In the genomic region with DNA sequence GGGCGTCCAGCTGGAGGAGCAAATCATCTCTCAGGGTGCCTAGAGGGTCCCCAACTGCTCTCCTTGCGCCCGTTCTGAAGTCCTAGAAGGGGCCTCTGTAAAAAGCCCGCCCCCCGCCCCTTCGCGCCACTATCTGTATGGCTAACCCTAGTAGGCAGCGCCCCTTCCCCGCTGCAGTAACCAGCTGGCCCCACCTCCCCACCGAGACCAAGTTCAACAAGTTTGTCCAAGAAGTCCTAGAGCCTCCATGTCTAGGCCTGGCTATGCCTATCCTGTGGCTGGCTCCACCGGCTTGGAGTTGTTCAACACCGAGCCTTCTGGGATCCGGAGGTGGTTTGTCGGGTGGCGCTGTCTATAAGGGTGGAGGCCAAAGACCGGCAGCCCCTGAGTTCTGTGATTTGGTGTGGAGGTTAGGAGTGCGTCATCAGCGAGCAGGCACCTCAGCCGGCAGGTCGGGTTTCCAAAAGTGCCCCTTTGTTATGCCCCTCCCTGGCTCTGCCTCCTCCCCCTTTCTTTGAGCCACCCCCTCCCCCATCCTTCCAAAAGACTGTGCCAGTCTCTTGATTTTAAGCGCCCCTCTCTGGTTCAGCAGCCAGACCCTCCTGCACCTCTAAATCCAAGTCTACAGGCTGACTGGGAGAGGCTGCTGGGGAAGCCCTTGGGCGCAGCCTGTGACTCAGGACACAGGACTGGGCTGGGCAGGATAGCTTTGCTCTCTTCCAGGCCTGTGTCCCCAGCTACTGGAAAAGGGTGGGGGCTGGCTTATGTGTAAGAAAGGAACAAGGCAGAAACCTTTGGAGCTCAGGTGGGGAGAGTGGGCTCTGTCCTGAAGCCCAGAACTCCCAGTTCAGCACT, we compare ENCODE assay signal across 8 mouse cellular contexts. TPM values are rescaled to one million over a fixed set of nuclear protein-coding genes. Genes with fewer than 3 reads are reported as not detected.
DNase-seq lines count a peak whose midpoint lies in the region; ATAC-seq lines count a peak whose summit lies in the region.

No protein-coding gene starts in this region.

- peaks cover 49% of the 10 kb centered on the region for H3K4me1 ChIP-seq in heart, embryonic 15.5 days (replicated peaks)
- peaks cover 23% of the 10 kb centered on the region for H3K4me1 ChIP-seq in midbrain, embryonic 14.5 days (ENCODE audit: control insufficient read depth, insufficient read depth, low read length)

- H3K4me2 ChIP-seq in heart, embryonic 15.5 days, result peak overlapping the region; percentile 93
- peak overlapping the region; percentile 99 for H3K4me2 ChIP-seq in midbrain, embryonic 14.5 days (ENCODE audit: low read length)

- peaks cover 3% of the 10 kb centered on the region; the same call in 1 of the 2 replicates for H3K27me3 ChIP-seq in heart, embryonic 15.5 days
- H3K27me3 ChIP-seq in midbrain, embryonic 14.5 days (ENCODE audit: control insufficient read depth, insufficient read depth, low read length), result peaks cover 10% of the 10 kb centered on the region; the same call in 1 of the 2 replicates

- DNase-seq in frontal cortex, postnatal 14 days (ENCODE audit: low spot score in 2 of 2), result no peak
- DNase-seq in ES-CJ7 (ENCODE audit: low read depth, low spot score), result peak; percentile 54
- DNase-seq in kidney, postnatal 25 days, result peak; percentile 58 to 84
- DNase-seq in midbrain, embryonic 14.5 days, result peak; percentile 62
- no peak for DNase-seq in spleen, postnatal 10 days (ENCODE audit: low spot score in 2 of 2)

- ATAC-seq in frontal cortex, adult (ENCODE audit: low TSS enrichment), result peak; percentile 4
- peak; percentile 36 for ATAC-seq in common myeloid progenitor, adult 5-6 weeks (replicated peaks; ENCODE audit: low read depth, poor library complexity, severe bottlenecking)
- peak; percentile 37 for ATAC-seq in heart, embryonic 15.5 days (replicated peaks; ENCODE audit: insufficient number of reproducible peaks, insufficient read depth, low FRiP score, low read depth)
- peak; percentile 40 for ATAC-seq in midbrain, embryonic 14.5 days (ENCODE audit: low FRiP score, low TSS enrichment)

- 3% methylated on average over 22 of the region's 22 CpGs for WGBS in heart, embryonic 15.5 days
- 1% methylated on average over 22 of the region's 22 CpGs for WGBS in midbrain, embryonic 14.5 days

- peaks cover 15% of the 10 kb centered on the region; the same call in 1 of the 2 replicates for H3K36me3 ChIP-seq in heart, embryonic 15.5 days
- no peaks in the 10 kb centered on the region for H3K36me3 ChIP-seq in midbrain, embryonic 14.5 days (ENCODE audit: control insufficient read depth, insufficient read depth, low read length)

- peak overlapping the region; percentile 84 for H3K4me3 ChIP-seq in heart, embryonic 15.5 days
- peak overlapping the region; percentile 50 for H3K4me3 ChIP-seq in midbrain, embryonic 14.5 days (replicated peaks; ENCODE audit: low read depth, low read length)

- H3K9me3 ChIP-seq in heart, embryonic 15.5 days (replicated peaks), result no peaks in the 10 kb centered on the region
- H3K9me3 ChIP-seq in midbrain, embryonic 14.5 days (ENCODE audit: control insufficient read depth, low read length), result no peaks in the 10 kb centered on the region

- H3K27ac ChIP-seq in heart, embryonic 15.5 days, result peak overlapping the region; percentile 81
- H3K27ac ChIP-seq in midbrain, embryonic 14.5 days (replicated peaks; ENCODE audit: low read depth, low read length), result peak overlapping the region; percentile 22; the same call in 1 of the 2 replicates

- peak overlapping the region; percentile 69 for H3K9ac ChIP-seq in heart, embryonic 15.5 days
- peak overlapping the region; percentile 56 for H3K9ac ChIP-seq in midbrain, embryonic 14.5 days (replicated peaks; ENCODE audit: low read length)

RNA-seq across cellular contexts. Expression of gene Pacsin3, which starts 1.6 kb away (rescaled TPM):
- 0.19 TPM in 1 of 2 replicates, not detected in the other for total RNA-seq in common myeloid progenitor, adult 5-6 weeks (2017)
- polyA plus RNA-seq in heart, embryonic 15.5 days (2015; fragmentation: Nextera tagmentation; extraction: Ambion mirVana), result 47.6 and 52.8 TPM in 2 replicates
- 8.2 and 11.4 TPM in 2 replicates for polyA plus RNA-seq in midbrain, embryonic 14.5 days (2014; fragmentation: Nextera tagmentation; extraction: Ambion mirVana)

RNA-seq across cellular contexts. Expression of gene Arfgap2, which starts 7.4 kb away (rescaled TPM):
- total RNA-seq in common myeloid progenitor, adult 5-6 weeks (2017), result 36.8 and 37.3 TPM in 2 replicates
- polyA plus RNA-seq in heart, embryonic 15.5 days (2015; fragmentation: Nextera tagmentation; extraction: Ambion mirVana), result 54.8 and 69.1 TPM in 2 replicates
- 64.2 and 71.8 TPM in 2 replicates for polyA plus RNA-seq in midbrain, embryonic 14.5 days (2014; fragmentation: Nextera tagmentation; extraction: Ambion mirVana)

RNA-seq across cellular contexts. Expression of gene Ddb2, which starts 20.6 kb away (rescaled TPM):
- 11.5 and 18.0 TPM in 2 replicates for total RNA-seq in common myeloid progenitor, adult 5-6 weeks (2017)
- polyA plus RNA-seq in heart, embryonic 15.5 days (2015; fragmentation: Nextera tagmentation; extraction: Ambion mirVana), result 8.4 and 11.3 TPM in 2 replicates
- polyA plus RNA-seq in midbrain, embryonic 14.5 days (2014; fragmentation: Nextera tagmentation; extraction: Ambion mirVana), result 10.6 and 14.6 TPM in 2 replicates

RNA-seq across cellular contexts. Expression of gene Acp2, which starts 54.7 kb away (rescaled TPM):
- total RNA-seq in common myeloid progenitor, adult 5-6 weeks (2017), result 6.5 and 15.3 TPM in 2 replicates
- 15.2 and 17.1 TPM in 2 replicates for polyA plus RNA-seq in heart, embryonic 15.5 days (2015; fragmentation: Nextera tagmentation; extraction: Ambion mirVana)
- polyA plus RNA-seq in midbrain, embryonic 14.5 days (2014; fragmentation: Nextera tagmentation; extraction: Ambion mirVana), result 33.1 and 50.8 TPM in 2 replicates

RNA-seq across cellular contexts. Expression of gene Nr1h3, which starts 54.7 kb away (rescaled TPM):
- 0.23 TPM in 1 of 2 replicates, not detected in the other for total RNA-seq in common myeloid progenitor, adult 5-6 weeks (2017)
- polyA plus RNA-seq in heart, embryonic 15.5 days (2015; fragmentation: Nextera tagmentation; extraction: Ambion mirVana), result 3.5 and 4.1 TPM in 2 replicates
- polyA plus RNA-seq in midbrain, embryonic 14.5 days (2014; fragmentation: Nextera tagmentation; extraction: Ambion mirVana), result 0.90 and 2.6 TPM in 2 replicates

Comparison
In these comparisons a context has a peak if more than half of its experiments do, and no peak if none do; other contexts are left out.
1. DNase-seq: peak in ES-CJ7 (single experiment), kidney, postnatal 25 days (2 of 2) and midbrain, embryonic 14.5 days (single experiment); none in frontal cortex, postnatal 14 days (0 of 2) and spleen, postnatal 10 days (0 of 2).
2. Peak in every context shown above with its lines, with median percentiles within 50 percentile points of each other: ATAC-seq.